Mouse (Mus musculus): ENCODE measurements around the gene Macf1.

DNA sequence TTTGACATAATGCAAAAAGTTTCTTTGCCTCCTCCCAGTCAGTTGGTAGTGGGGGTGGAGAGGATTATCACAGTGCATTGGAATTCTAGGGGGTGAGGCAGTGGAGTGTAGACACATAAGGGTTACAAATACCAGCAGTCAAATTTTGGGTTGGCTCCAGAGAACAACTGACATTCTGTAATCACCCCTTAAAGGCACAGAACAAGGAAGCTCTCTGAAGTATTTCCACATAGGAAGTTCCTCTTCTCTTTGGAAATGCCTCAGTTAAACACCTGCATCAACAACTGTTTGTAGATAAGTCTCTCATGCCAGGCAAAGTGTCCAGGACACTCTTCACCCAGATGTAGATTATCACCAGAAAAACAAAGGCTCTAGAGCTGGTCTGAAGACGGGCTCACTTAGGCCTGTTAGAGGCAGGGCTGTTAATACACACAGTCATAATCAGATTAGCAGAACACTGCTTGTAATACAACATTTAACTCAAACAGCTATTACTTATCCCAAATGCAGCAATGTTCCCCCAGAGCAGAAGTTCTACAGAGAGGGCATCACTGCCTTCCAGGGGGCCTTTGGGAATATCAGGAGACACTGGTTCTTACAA, 258.4 kb downstream of the Macf1 start:
- no peak for TF ChIP-seq CTCF (IDR thresholded peaks at IDR 0.05; ENCODE audit: low read depth)
- TF ChIP-seq EP300 (optimal IDR thresholded peaks at IDR 0.05), result no peak

Measured in stomach, postnatal 0 days (tissue).